ENCODE assay signal across 8 mouse cellular contexts in the genomic region with DNA sequence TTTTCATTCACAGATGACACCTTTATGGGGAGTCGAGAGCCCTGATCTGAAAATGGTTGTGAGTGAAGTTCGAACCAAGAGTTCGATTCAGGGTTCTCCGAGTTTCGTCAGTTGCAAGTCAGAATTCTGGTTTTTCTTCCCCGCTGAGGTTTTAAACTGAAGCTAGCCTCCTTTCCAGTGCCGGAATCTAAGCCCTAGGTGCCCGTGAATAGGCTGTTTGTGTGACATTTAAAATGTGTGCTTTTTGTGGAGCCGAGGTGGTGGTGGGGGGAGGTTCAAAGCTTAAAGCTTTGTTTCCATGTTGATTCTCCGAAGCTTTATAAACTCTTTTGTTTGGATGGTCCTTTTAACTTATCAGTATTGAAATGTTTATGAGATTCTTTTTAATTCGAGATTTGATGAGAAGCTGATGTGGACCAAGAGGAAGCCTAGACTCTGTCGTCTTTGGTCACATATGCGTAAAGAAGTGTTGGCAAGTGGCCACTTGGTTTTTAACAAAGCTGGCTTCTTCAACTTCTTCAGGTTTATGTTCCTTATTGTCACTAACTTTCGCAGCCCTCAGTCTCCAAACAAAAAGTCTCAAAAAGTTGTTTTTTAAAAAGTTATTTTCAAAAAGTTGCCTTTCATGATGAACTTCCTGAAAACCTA. TPM values are rescaled to one million over a fixed set of nuclear protein-coding genes. Genes with fewer than 3 reads are reported as not detected.
DNase-seq lines count a peak whose midpoint lies in the region; ATAC-seq and TF ChIP-seq lines count a peak whose summit lies in the region.

No protein-coding gene starts in this region.

- H3K27me3 ChIP-seq in kidney, embryonic 16.5 days (ENCODE audit: insufficient read depth, low read length): no peaks in the 10 kb centered on the region
- no peaks in the 10 kb centered on the region for H3K27me3 ChIP-seq in hindbrain, embryonic 11.5 days (ENCODE audit: control insufficient read depth, insufficient read depth, low read length)

- H3K36me3 ChIP-seq in kidney, embryonic 16.5 days (ENCODE audit: insufficient read depth, low read length): no peaks in the 10 kb centered on the region
- no peaks in the 10 kb centered on the region for H3K36me3 ChIP-seq in hindbrain, embryonic 11.5 days (ENCODE audit: control insufficient read depth, insufficient read depth, low read length)

- peaks cover 10% of the 10 kb centered on the region for H3K4me1 ChIP-seq in kidney, embryonic 16.5 days (ENCODE audit: insufficient read depth, low read length)
- peaks cover 12% of the 10 kb centered on the region for H3K4me1 ChIP-seq in bone marrow macrophage, adult 2 months (ENCODE audit: control insufficient read depth, insufficient read depth, low read length)
- no peaks in the 10 kb centered on the region for H3K4me1 ChIP-seq in hindbrain, embryonic 11.5 days (replicated peaks; ENCODE audit: control insufficient read depth, insufficient read depth, low read length)

- H3K4me3 ChIP-seq in kidney, embryonic 16.5 days (ENCODE audit: low read length): peak overlapping the region; percentile 97
- peak overlapping the region; percentile 96 for H3K4me3 ChIP-seq in bone marrow macrophage, adult 2 months (ENCODE audit: insufficient read depth, low read length)
- H3K4me3 ChIP-seq in hindbrain, embryonic 11.5 days (ENCODE audit: low read depth, low read length): peak overlapping the region; percentile 98

- peak overlapping the region; percentile 66 for H3K4me2 ChIP-seq in kidney, embryonic 16.5 days (replicated peaks; ENCODE audit: low read depth, low read length)
- peak overlapping the region; percentile 74 for H3K4me2 ChIP-seq in hindbrain, embryonic 11.5 days (replicated peaks; ENCODE audit: low read depth, low read length)

- peak overlapping the region; percentile 96 for H3K9ac ChIP-seq in kidney, embryonic 16.5 days (replicated peaks; ENCODE audit: low read length)
- peak overlapping the region; percentile 99 for H3K9ac ChIP-seq in hindbrain, embryonic 11.5 days (ENCODE audit: low read depth, low read length)

- TF ChIP-seq CTCF in bone marrow macrophage, adult 2 months (IDR thresholded peaks at IDR 0.05; ENCODE audit: low read depth, low read length): no peak

- DNase-seq in kidney, adult 11 months: no peak
- peak; percentile 27 for DNase-seq in hindbrain, embryonic 11.5 days (ENCODE audit: low spot score)
- peak; percentile 19 for DNase-seq in lung, postnatal 36 days
- DNase-seq in natural killer cell, adult 2 months (ENCODE audit: low spot score in 2 of 2): no peak
- DNase-seq in left cerebral cortex, adult 9 months (ENCODE audit: low spot score in 2 of 2): no peak
- DNase-seq in thymus, adult 18-20 months: no peak

- no peak for ATAC-seq in kidney, embryonic 16.5 days (ENCODE audit: low FRiP score, low TSS enrichment)
- ATAC-seq in hindbrain, embryonic 11.5 days (ENCODE audit: low FRiP score): no peak

- no peaks in the 10 kb centered on the region for H3K9me3 ChIP-seq in kidney, embryonic 16.5 days (ENCODE audit: low read length)
- H3K9me3 ChIP-seq in hindbrain, embryonic 11.5 days (ENCODE audit: control insufficient read depth, low read length): no peaks in the 10 kb centered on the region

- no peak for TF ChIP-seq POLR2A in bone marrow macrophage, adult 2 months (IDR thresholded peaks at IDR 0.05; ENCODE audit: borderline replicate concordance, low read depth, low read length)

- 4% methylated on average over 14 of the region's 14 CpGs for WGBS in kidney, embryonic 16.5 days
- WGBS in hindbrain, embryonic 11.5 days: 6% methylated on average over 14 of the region's 14 CpGs

- H3K27ac ChIP-seq in kidney, embryonic 16.5 days (ENCODE audit: low read length): peak overlapping the region; percentile 97
- peak overlapping the region; percentile 86 for H3K27ac ChIP-seq in bone marrow macrophage, adult 2 months (ENCODE audit: insufficient read depth, low read depth, low read length)
- peak overlapping the region; percentile 96 for H3K27ac ChIP-seq in hindbrain, embryonic 11.5 days (ENCODE audit: low read depth, low read length)

RNA-seq across cellular contexts. Expression of a gene that starts 1.4 kb away (rescaled TPM):
- 16.8 and 25.8 TPM in 2 replicates for polyA plus RNA-seq in kidney, embryonic 16.5 days (2015; fragmentation: Nextera tagmentation; extraction: Ambion mirVana)
- polyA plus RNA-seq in bone marrow macrophage, adult 2 months (2012; ENCODE audit: insufficient read depth, insufficient read length, missing spikeins): 54.6 and 68.8 TPM in 2 replicates
- polyA plus RNA-seq in hindbrain, embryonic 11.5 days (2014; fragmentation: Nextera tagmentation; extraction: Ambion mirVana): 43.0 and 120 TPM in 2 replicates

RNA-seq across cellular contexts. Expression of a gene that starts 27.6 kb away (rescaled TPM):
- 19.1 and 25.4 TPM in 2 replicates for polyA plus RNA-seq in kidney, embryonic 16.5 days (2015; fragmentation: Nextera tagmentation; extraction: Ambion mirVana)
- polyA plus RNA-seq in bone marrow macrophage, adult 2 months (2012; ENCODE audit: insufficient read depth, insufficient read length, missing spikeins): 13.9 and 17.4 TPM in 2 replicates
- polyA plus RNA-seq in hindbrain, embryonic 11.5 days (2014; fragmentation: Nextera tagmentation; extraction: Ambion mirVana): 22.7 and 25.3 TPM in 2 replicates

RNA-seq across cellular contexts. Expression of a gene that starts 51.8 kb away (rescaled TPM):
- polyA plus RNA-seq in kidney, embryonic 16.5 days (2015; fragmentation: Nextera tagmentation; extraction: Ambion mirVana): 82.7 and 85.1 TPM in 2 replicates
- polyA plus RNA-seq in bone marrow macrophage, adult 2 months (2012; ENCODE audit: insufficient read depth, insufficient read length, missing spikeins): 111 and 118 TPM in 2 replicates
- 112 and 115 TPM in 2 replicates for polyA plus RNA-seq in hindbrain, embryonic 11.5 days (2014; fragmentation: Nextera tagmentation; extraction: Ambion mirVana)

Comparison
In these comparisons a context has a peak if more than half of its experiments do, and no peak if none do; other contexts are left out.
1. DNase-seq: peak in hindbrain, embryonic 11.5 days (single experiment) and lung, postnatal 36 days (single experiment); none in kidney, adult 11 months (single experiment), natural killer cell, adult 2 months (0 of 2), left cerebral cortex, adult 9 months (0 of 2) and thymus, adult 18-20 months (0 of 2).
2. Peak in every context shown above with its lines, with median percentiles within 50 percentile points of each other: H3K27ac ChIP-seq and H3K4me3 ChIP-seq.